Mouse (Mus musculus) limb, embryonic 12.5 days (tissue): ENCODE results near the gene Cep152. TPM values are rescaled to one million over a fixed set of nuclear protein-coding genes. Genes with fewer than 3 reads are reported as not detected.

Source experiments
- ATAC-seq: fragments of 200-750 bp; cut with Nextera tagmentation; 2 replicates; pipeline ENCODE4 v1.8.0; 2017; ENCODE audit warnings: low read depth, moderate TSS enrichment; ENCODE audit not compliant: insufficient number of reproducible peaks, insufficient read depth, low FRiP score, low TSS enrichment
- H3K27ac ChIP-seq: fragments of 300-500 bp; sonication (generic); 2 replicates; pipeline ENCODE4 v1.5.1; 2016; ENCODE audit warnings: mild to moderate bottlenecking, moderate library complexity
- H3K27me3 ChIP-seq: fragments of 300-500 bp; sonication (generic); 2 replicates; pipeline ENCODE4 v1.6.1; 2016; ENCODE audit warnings: mild to moderate bottlenecking, moderate library complexity
- H3K36me3 ChIP-seq: fragments of 300-500 bp; sonication (generic); 2 replicates; pipeline ENCODE4 v1.6.1; 2016; ENCODE audit warnings: mild to moderate bottlenecking, moderate library complexity
- H3K4me1 ChIP-seq: fragments of 300-500 bp; sonication (generic); replicated peaks from 2 replicates; pipeline ENCODE4 v1.6.1; 2016
- H3K4me2 ChIP-seq: fragments of 300-500 bp; sonication (generic); 2 replicates; pipeline ENCODE4 v1.6.1; 2016; ENCODE audit warnings: mild to moderate bottlenecking, moderate library complexity
- H3K4me3 ChIP-seq: fragments of 300-500 bp; sonication (generic); replicated peaks from 2 replicates; pipeline ENCODE4 v1.5.1; 2016; ENCODE audit warnings: mild to moderate bottlenecking
- H3K9ac ChIP-seq: fragments of 300-500 bp; sonication (generic); replicated peaks from 2 replicates; pipeline ENCODE4 v1.6.1; 2016; ENCODE audit warnings: mild to moderate bottlenecking, moderate library complexity
- H3K9me3 ChIP-seq: fragments of 300-500 bp; sonication (generic); 2 replicates; pipeline ENCODE4 v1.6.1; 2016; ENCODE audit warnings: mild to moderate bottlenecking, moderate library complexity
- WGBS: fragments of 180-500 bp; shearing (Covaris S2); methylation state at CpG from one replicate; pipeline ENCODE4 v1.1.7; 2016; 5-methylcytosine and 5-hydroxymethylcytosine counted together
- polyA plus RNA-seq: library from polyadenylated mRNA; unstranded; fragments of >200 nt; fragmentation: Nextera tagmentation; extraction: Ambion mirVana; gene quantifications from 2 replicates; pipeline ENCODE4 v1.2.1, GENCODE M21; 2016

Cep152 gene
- polyA plus RNA-seq, 1 experiment from 2014 or later, result 9.7 TPM

DNA sequence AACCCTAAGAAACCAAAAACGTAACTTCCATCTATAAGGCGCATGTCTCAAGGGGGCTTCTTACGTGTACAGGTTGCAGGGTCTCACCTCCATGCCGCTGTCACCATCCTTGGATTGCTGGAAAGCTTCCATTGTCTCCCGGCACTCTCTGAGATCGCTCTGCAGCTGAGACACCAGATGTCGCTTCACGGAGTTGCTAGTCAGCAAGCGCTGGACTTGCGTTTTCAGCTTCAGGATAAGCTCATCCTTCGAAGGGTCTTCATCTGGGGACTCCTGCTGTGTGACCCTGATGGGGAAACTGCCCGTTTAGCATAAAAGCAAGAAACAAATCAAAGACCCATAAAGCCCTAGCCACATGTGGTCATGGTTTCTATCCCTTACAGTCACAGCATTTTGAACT lies 30.1 kb downstream of the Cep152 start:
- no peaks in the 10 kb centered on the region for H3K4me1 ChIP-seq
- no peak overlapping the region for H3K9ac ChIP-seq
- H3K27me3 ChIP-seq, result no peaks in the 10 kb centered on the region
- H3K4me2 ChIP-seq, result no peak overlapping the region
- no peak overlapping the region for H3K4me3 ChIP-seq
- WGBS, result 91% methylated on average over 12 of the region's 12 CpGs
- no peak for ATAC-seq
- no peaks in the 10 kb centered on the region for H3K9me3 ChIP-seq
- H3K27ac ChIP-seq, result no peak overlapping the region
- H3K36me3 ChIP-seq, result peaks cover 68% of the 10 kb centered on the region

DNA sequence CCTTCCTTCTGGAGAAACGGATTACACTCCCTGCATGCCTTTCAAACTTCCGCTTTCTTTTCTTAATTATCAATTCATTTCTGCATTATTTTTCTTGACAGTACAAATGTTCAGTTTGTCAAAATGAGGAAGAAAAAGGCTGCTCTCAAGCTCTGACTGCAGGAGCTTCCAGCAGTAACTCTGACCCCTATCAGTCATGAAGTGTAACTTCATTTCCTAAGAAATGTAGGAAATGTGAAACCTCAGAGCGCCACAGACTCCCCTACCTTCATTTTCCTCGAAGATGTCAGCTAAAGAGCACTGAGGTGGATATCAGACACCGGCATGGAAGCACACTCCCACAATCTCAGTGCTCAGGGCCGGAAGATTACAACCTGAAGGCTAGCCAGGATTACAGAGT lies 30.8 kb downstream of the Cep152 start:
- ATAC-seq, result no peak
- H3K9ac ChIP-seq, result no peak overlapping the region
- no peak overlapping the region for H3K4me2 ChIP-seq
- peaks cover 72% of the 10 kb centered on the region for H3K36me3 ChIP-seq
- H3K9me3 ChIP-seq, result no peaks in the 10 kb centered on the region
- H3K27ac ChIP-seq, result no peak overlapping the region
- H3K4me3 ChIP-seq, result no peak overlapping the region
- 88% methylated on average over 6 of the region's 6 CpGs for WGBS
- H3K4me1 ChIP-seq, result no peaks in the 10 kb centered on the region
- H3K27me3 ChIP-seq, result no peaks in the 10 kb centered on the region

DNA sequence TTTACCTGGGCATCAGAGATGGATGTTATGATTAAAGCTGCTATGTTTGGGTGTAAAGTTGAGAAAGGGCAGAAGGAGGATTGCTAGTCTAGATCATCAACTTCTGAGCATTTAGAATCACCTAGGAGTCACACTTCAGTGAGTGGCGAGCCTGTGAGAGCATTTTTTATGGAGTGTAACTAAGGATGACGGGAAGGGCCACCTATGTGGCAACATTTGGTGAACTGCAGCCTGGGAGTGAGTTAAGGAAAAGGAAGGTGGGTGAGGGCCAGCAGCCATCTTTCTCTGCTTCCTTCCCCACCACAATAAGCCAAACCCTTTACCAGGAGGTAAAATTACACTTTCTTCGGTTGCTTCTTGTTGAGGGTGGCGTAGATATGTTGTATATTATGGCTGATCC lies 33.0 kb downstream of the Cep152 start:
- no peaks in the 10 kb centered on the region for H3K4me1 ChIP-seq
- no peaks in the 10 kb centered on the region for H3K27me3 ChIP-seq
- H3K36me3 ChIP-seq, result peaks cover 93% of the 10 kb centered on the region
- 89% methylated on average over 4 of the region's 4 CpGs for WGBS
- H3K9me3 ChIP-seq, result no peaks in the 10 kb centered on the region
- no peak overlapping the region for H3K27ac ChIP-seq
- H3K9ac ChIP-seq, result no peak overlapping the region
- H3K4me3 ChIP-seq, result no peak overlapping the region
- no peak overlapping the region for H3K4me2 ChIP-seq
- no peak for ATAC-seq

- peaks cover 91% of the 10 kb centered on the region for H3K36me3 ChIP-seq
- WGBS, result 92% methylated on average over 12 of the region's 12 CpGs
- no peak overlapping the region for H3K4me3 ChIP-seq
- no peaks in the 10 kb centered on the region for H3K9me3 ChIP-seq
- no peaks in the 10 kb centered on the region for H3K4me1 ChIP-seq
- no peaks in the 10 kb centered on the region for H3K27me3 ChIP-seq
- no peak overlapping the region for H3K27ac ChIP-seq
- no peak for ATAC-seq
- no peak overlapping the region for H3K9ac ChIP-seq
- no peak overlapping the region for H3K4me2 ChIP-seq
These were observed 35.6 kb downstream of the Cep152 start for GRCm38 (mm10) chr2:125589287-125589686.

DNA sequence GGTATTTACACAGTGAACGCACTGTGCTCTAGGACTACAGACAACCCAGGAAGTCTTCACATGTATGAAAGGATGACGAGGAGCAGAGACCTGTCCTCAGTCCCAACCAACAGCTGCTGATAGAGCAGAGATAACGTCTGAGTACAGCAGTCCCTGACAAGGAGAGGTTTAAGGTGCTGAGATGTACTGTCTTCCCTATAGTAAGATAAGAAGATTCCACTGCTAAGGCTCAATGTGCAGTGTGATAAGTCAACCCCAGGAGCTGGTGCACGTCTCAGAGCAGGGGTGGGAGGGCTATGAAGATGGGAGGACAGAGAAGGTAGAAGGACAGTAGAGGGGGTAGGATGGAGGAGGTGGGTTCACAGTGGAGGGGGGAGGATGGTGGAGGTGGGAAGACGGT lies 43.8 kb downstream of the Cep152 start:
- H3K9me3 ChIP-seq, result no peaks in the 10 kb centered on the region
- peaks cover 82% of the 10 kb centered on the region for H3K36me3 ChIP-seq
- H3K4me1 ChIP-seq, result no peaks in the 10 kb centered on the region
- H3K9ac ChIP-seq, result no peak overlapping the region
- no peak overlapping the region for H3K27ac ChIP-seq
- H3K4me3 ChIP-seq, result no peak overlapping the region
- whole genome bisulfite sequencing, result 84% methylated on average over 5 of the region's 5 CpGs
- no peaks in the 10 kb centered on the region for H3K27me3 ChIP-seq
- H3K4me2 ChIP-seq, result no peak overlapping the region
- ATAC-seq, result no peak

- H3K9me3 ChIP-seq, result no peaks in the 10 kb centered on the region
- no peak overlapping the region for H3K4me2 ChIP-seq
- H3K9ac ChIP-seq, result no peak overlapping the region
- no peaks in the 10 kb centered on the region for H3K27me3 ChIP-seq
- H3K4me1 ChIP-seq, result no peaks in the 10 kb centered on the region
- no peak overlapping the region for H3K4me3 ChIP-seq
- no peak overlapping the region for H3K27ac ChIP-seq
- H3K36me3 ChIP-seq, result peaks cover 87% of the 10 kb centered on the region
- 87% methylated on average over 4 of the region's 4 CpGs for WGBS
- ATAC-seq, result no peak
These were observed 47.2 kb downstream of the Cep152 start for GRCm38 (mm10) chr2:125577670-125578069.

GRCm38 (mm10) chr2:125576498-125576897 lies 48.4 kb downstream of the Cep152 start:
- 91% methylated on average over 8 of the region's 8 CpGs for WGBS
- Histone ChIP-seq H3K36me3 (peaks cover 85% of the 10 kb centered on the region), H3K27me3 (no peaks in the 10 kb centered on the region), H3K4me1 (no peaks in the 10 kb centered on the region), H3K9me3 (no peaks in the 10 kb centered on the region), H3K9ac (no peak overlapping the region), H3K4me2 (no peak overlapping the region), H3K4me3 (no peak overlapping the region), H3K27ac (no peak overlapping the region)
- ATAC-seq, result no peak

GRCm38 (mm10) chr2:125575766-125576165 lies 49.1 kb downstream of the Cep152 start:
- 90% methylated on average over 3 of the region's 3 CpGs for WGBS
- H3K27ac ChIP-seq, result no peak overlapping the region
- H3K36me3 ChIP-seq, result peaks cover 85% of the 10 kb centered on the region
- no peaks in the 10 kb centered on the region for H3K27me3 ChIP-seq
- no peak for ATAC-seq
- no peak overlapping the region for H3K4me3 ChIP-seq
- H3K9ac ChIP-seq, result no peak overlapping the region
- no peaks in the 10 kb centered on the region for H3K9me3 ChIP-seq
- H3K4me2 ChIP-seq, result no peak overlapping the region
- H3K4me1 ChIP-seq, result no peaks in the 10 kb centered on the region

DNA sequence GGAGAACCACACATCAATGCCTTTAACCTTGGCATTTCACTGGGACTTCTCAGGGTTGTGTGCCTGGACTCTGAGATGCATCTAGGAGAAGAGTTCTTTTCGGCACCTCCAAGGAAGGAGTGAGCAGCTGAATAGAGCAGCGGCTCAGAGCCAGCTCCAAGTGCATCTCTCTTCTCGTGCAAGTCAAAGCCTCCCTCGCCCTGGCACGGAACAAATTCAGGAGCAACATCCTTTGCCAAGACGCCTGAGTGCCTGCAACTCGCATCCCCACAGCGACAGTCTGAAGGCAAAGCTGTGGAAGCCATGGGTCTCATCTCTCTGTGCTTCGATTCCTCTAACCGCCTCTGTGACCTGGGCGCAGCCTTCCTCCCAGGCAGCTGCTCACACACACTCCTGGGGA lies 61.0 kb downstream of the Cep152 start:
- H3K4me3 ChIP-seq, result no peak overlapping the region
- peaks cover 4% of the 10 kb centered on the region for H3K4me1 ChIP-seq
- no peak overlapping the region for H3K9ac ChIP-seq
- ATAC-seq, result no peak
- 93% methylated on average over 11 of the region's 11 CpGs for WGBS
- H3K36me3 ChIP-seq, result peaks cover 51% of the 10 kb centered on the region
- no peak overlapping the region for H3K27ac ChIP-seq
- H3K9me3 ChIP-seq, result no peaks in the 10 kb centered on the region
- H3K27me3 ChIP-seq, result no peaks in the 10 kb centered on the region
- no peak overlapping the region for H3K4me2 ChIP-seq

DNA sequence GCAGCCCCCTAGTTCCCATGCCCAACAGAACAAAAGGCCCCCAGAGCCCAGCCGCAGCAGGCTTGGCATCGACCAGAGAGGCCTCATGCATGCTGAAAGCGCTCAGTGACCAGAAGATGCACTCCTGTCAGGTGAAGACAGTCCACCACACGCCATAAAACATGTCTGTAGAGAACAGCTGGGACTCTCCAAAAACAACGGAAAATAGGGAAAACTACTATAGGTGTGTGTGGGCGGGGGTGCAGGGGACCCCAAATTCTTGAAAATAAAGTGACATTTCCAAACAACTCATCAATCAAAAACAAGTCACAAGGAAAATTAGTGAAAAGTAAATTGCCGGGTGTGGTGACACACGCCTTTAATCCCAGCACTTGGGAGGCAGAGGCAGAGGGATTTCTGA lies 62.5 kb downstream of the Cep152 start:
- Histone ChIP-seq H3K4me3 (no peak overlapping the region), H3K36me3 (peaks cover 38% of the 10 kb centered on the region), H3K4me2 (no peak overlapping the region), H3K27me3 (no peaks in the 10 kb centered on the region), H3K27ac (no peak overlapping the region), H3K9me3 (no peaks in the 10 kb centered on the region), H3K9ac (no peak overlapping the region), H3K4me1 (peaks cover 4% of the 10 kb centered on the region)
- WGBS, result 93% methylated on average over 8 of the region's 8 CpGs
- ATAC-seq, result no peak

GRCm38 (mm10) chr2:125560037-125560436 lies 64.9 kb downstream of the Cep152 start:
- Histone ChIP-seq H3K27me3 (no peaks in the 10 kb centered on the region), H3K4me3 (no peak overlapping the region), H3K27ac (no peak overlapping the region), H3K4me1 (peaks cover 4% of the 10 kb centered on the region), H3K9ac (no peak overlapping the region), H3K9me3 (no peaks in the 10 kb centered on the region; the same call in 1 of the 2 replicates), H3K4me2 (no peak overlapping the region), H3K36me3 (peaks cover 17% of the 10 kb centered on the region)
- 92% methylated on average over 6 of the region's 6 CpGs for WGBS
- ATAC-seq, result no peak

- peaks cover 8% of the 10 kb centered on the region for H3K36me3 ChIP-seq
- no peak overlapping the region for H3K27ac ChIP-seq
- H3K9me3 ChIP-seq, result no peaks in the 10 kb centered on the region; the same call in 1 of the 2 replicates
- no peak for ATAC-seq
- H3K4me1 ChIP-seq, result peaks cover 4% of the 10 kb centered on the region
- no peak overlapping the region for H3K4me3 ChIP-seq
- WGBS, result 80% methylated on average over 19 of the region's 19 CpGs
- H3K27me3 ChIP-seq, result no peaks in the 10 kb centered on the region
- no peak overlapping the region for H3K4me2 ChIP-seq
- no peak overlapping the region for H3K9ac ChIP-seq
These were observed 66.0 kb downstream of the Cep152 start for GRCm38 (mm10) chr2:125558634-125559589.
